Mouse (Mus musculus): Measurements from ENCODE around the gene Kcnmb4. TPM values are rescaled to one million over a fixed set of nuclear protein-coding genes. Genes with fewer than 3 reads are reported as not detected.

Kcnmb4 gene
- total and polyA plus RNA-seq, 2 experiments from 2014 or later: 30.1 to 71.6 TPM

DNA sequence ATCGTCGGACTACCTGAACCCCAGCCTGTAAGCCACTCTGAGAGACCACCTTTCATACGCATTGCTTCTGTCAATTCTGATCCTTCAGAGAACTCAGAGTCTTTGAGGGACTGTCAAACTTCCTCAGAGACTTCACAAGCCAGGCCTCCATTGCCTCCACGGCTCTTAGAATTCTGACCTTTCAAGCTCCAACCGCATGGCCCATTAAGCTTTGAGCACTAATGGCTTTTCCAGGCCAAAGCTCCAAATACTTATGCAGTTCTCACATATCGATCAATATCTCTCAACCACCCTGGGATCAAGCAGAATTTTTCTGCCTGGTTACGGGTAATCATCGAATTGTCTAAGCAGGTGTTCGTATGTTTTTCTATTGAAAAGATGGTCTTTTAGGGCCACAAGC lies 12.2 kb downstream of the Kcnmb4 start:
- no peak overlapping the region for H3K4me3 ChIP-seq (ENCODE audit: low read length)
- TF ChIP-seq CTCF (IDR thresholded peaks at IDR 0.05; ENCODE audit: low read depth): no peak
- H3K9me3 ChIP-seq (ENCODE audit: low read length): 0 out of 2 replicates have a peak, but pooled peaks cover 4% of the 10 kb centered on the region
- no peak overlapping the region for H3K9ac ChIP-seq (replicated peaks; ENCODE audit: low read length)
- H3K27ac ChIP-seq: no peak overlapping the region
- H3K36me3 ChIP-seq (ENCODE audit: insufficient read depth, low read length): no peaks in the 10 kb centered on the region
- H3K4me2 ChIP-seq (ENCODE audit: low read depth, low read length): no peak overlapping the region
- WGBS: 86% methylated on average over 9 of the region's 9 CpGs
- H3K27me3 ChIP-seq (ENCODE audit: insufficient read depth, low read length): no peaks in the 10 kb centered on the region
- ATAC-seq: no peak
- no peaks in the 10 kb centered on the region for H3K4me1 ChIP-seq (ENCODE audit: insufficient read depth, low read length)
- no peak for DNase-seq (ENCODE audit: low spot score)

DNA sequence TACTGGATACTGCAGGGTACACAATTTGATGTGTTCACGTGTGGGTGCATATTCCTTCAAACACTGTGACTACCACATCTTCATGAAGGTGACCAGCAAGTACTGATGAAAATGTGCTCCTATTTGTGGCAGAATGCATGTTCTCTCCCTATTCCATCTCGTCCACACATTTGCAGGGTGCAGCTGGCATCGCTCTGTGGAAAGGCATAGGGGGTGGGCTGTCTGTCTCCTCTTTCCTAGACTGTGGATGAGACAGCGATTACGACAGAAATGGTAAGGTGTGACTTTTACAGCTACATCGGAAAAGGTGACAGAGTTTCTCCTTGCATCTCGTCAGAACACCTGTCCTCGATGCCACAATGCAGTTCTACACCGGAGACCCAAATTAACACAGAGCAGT lies 14.9 kb downstream of the Kcnmb4 start:
- no peaks in the 10 kb centered on the region for H3K27me3 ChIP-seq (ENCODE audit: insufficient read depth, low read length)
- no peak overlapping the region for H3K4me2 ChIP-seq (ENCODE audit: low read depth, low read length)
- no peak overlapping the region for H3K9ac ChIP-seq (replicated peaks; ENCODE audit: low read length)
- 95% methylated on average over 9 of the region's 9 CpGs for WGBS
- H3K36me3 ChIP-seq (ENCODE audit: insufficient read depth, low read length): no peaks in the 10 kb centered on the region
- no peak overlapping the region for H3K4me3 ChIP-seq (ENCODE audit: low read length)
- no peaks in the 10 kb centered on the region for H3K4me1 ChIP-seq (ENCODE audit: insufficient read depth, low read length)
- no peak for TF ChIP-seq CTCF (IDR thresholded peaks at IDR 0.05; ENCODE audit: low read depth)
- no peak overlapping the region for H3K27ac ChIP-seq
- DNase-seq (ENCODE audit: low spot score) (no peak), ATAC-seq (no peak)
- H3K9me3 ChIP-seq (ENCODE audit: low read length): 0 out of 2 replicates have a peak, but pooled peaks cover under 1% of the 10 kb centered on the region

GRCm38 (mm10) chr10:116452771-116453170 lies 20.9 kb downstream of the Kcnmb4 start:
- H3K27me3 ChIP-seq (ENCODE audit: insufficient read depth, low read length): no peaks in the 10 kb centered on the region
- no peaks in the 10 kb centered on the region for H3K36me3 ChIP-seq (ENCODE audit: insufficient read depth, low read length)
- TF ChIP-seq CTCF (IDR thresholded peaks at IDR 0.05; ENCODE audit: low read depth): 0 out of 2 replicates have a peak, but pooled peaks have one; percentile 15
- no peak overlapping the region for H3K4me2 ChIP-seq (ENCODE audit: low read depth, low read length)
- H3K4me1 ChIP-seq (ENCODE audit: insufficient read depth, low read length): no peaks in the 10 kb centered on the region
- no peak overlapping the region for H3K4me3 ChIP-seq (ENCODE audit: low read length)
- ATAC-seq (no peak), DNase-seq (ENCODE audit: low spot score) (no peak)
- H3K9ac ChIP-seq (replicated peaks; ENCODE audit: low read length): no peak overlapping the region
- no peaks in the 10 kb centered on the region for H3K9me3 ChIP-seq (ENCODE audit: low read length)
- no peak overlapping the region for H3K27ac ChIP-seq
- WGBS: 94% methylated on average over 7 of the region's 7 CpGs

DNA sequence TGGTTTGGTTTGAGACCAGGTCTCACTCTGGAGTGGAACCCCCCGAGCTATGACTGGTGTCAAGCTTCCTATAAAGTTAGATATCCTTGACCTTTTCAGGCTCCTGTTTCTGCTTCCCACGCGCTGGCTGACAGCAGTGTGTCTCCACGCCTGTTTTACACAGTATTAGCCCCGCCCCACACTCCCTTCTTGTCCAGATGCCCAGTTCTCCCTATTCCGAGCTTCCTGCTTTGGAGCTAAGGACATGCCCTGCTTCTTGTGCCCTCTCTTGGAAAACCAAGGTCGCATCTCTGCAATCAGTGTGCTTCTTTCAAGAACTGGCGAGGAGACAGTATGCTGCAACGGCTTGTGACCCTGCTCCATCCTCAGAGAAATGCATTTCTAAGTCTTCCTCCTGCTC lies 23.1 kb downstream of the Kcnmb4 start:
- Histone ChIP-seq H3K36me3 (ENCODE audit: insufficient read depth, low read length) (no peaks in the 10 kb centered on the region), H3K9ac (replicated peaks; ENCODE audit: low read length) (no peak overlapping the region), H3K9me3 (ENCODE audit: low read length) (no peaks in the 10 kb centered on the region), H3K4me1 (ENCODE audit: insufficient read depth, low read length) (no peaks in the 10 kb centered on the region), H3K4me2 (ENCODE audit: low read depth, low read length) (no peak overlapping the region), H3K27me3 (ENCODE audit: insufficient read depth, low read length) (no peaks in the 10 kb centered on the region), H3K4me3 (ENCODE audit: low read length) (no peak overlapping the region), H3K27ac (no peak overlapping the region)
- no peak for TF ChIP-seq CTCF (IDR thresholded peaks at IDR 0.05; ENCODE audit: low read depth)
- ATAC-seq: no peak
- no peak for DNase-seq (ENCODE audit: low spot score)
- 72% methylated on average over 9 of the region's 9 CpGs for WGBS

DNA sequence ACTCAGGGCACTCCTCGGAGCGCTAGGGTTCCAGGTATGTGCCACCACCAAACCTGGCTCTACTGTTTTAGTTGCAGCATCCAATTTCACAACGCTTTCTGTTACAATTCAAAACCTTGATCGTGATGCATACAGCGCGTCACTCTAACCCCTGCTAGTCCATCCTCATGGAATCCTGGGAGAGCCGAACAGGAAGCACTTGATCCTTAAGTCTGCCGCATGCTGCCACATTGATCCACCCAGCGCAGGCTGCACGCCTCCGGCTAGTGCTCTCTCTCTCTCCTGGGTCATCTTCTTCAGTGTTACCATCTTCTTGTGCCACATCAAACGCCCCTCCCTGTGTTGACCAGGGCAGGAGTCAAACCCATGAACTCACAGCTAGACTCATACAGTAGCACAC lies 25.5 kb downstream of the Kcnmb4 start:
- 97% methylated on average over 12 of the region's 12 CpGs for WGBS
- DNase-seq (ENCODE audit: low spot score) (no peak), ATAC-seq (no peak)
- Histone ChIP-seq H3K4me1 (ENCODE audit: insufficient read depth, low read length) (no peaks in the 10 kb centered on the region), H3K4me3 (ENCODE audit: low read length) (no peak overlapping the region), H3K9me3 (ENCODE audit: low read length) (no peaks in the 10 kb centered on the region), H3K36me3 (ENCODE audit: insufficient read depth, low read length) (no peaks in the 10 kb centered on the region), H3K9ac (replicated peaks; ENCODE audit: low read length) (no peak overlapping the region), H3K4me2 (ENCODE audit: low read depth, low read length) (no peak overlapping the region), H3K27ac (no peak overlapping the region), H3K27me3 (ENCODE audit: insufficient read depth, low read length) (no peaks in the 10 kb centered on the region)
- TF ChIP-seq CTCF (IDR thresholded peaks at IDR 0.05; ENCODE audit: low read depth): no peak

DNA sequence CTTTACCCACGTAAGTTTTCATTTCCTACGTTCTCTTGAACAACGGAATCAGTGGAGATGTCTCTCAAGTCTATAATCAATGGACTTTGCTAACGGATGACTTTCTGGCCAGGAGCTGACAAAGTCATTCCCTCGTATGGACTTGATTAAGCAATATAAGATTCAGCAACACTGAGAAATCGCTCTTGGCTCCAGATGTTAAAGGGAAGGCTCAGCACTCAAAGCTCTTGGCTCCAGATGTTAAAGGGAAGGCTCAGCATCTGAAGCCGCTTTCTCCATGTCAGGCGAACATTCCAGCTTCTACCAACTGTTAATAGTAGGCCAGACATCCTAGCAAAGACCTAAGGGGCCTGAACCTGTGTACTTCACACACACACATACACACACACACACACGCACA lies 26.5 kb downstream of the Kcnmb4 start:
- H3K4me1 ChIP-seq (ENCODE audit: insufficient read depth, low read length): no peaks in the 10 kb centered on the region
- H3K27me3 ChIP-seq (ENCODE audit: insufficient read depth, low read length): no peaks in the 10 kb centered on the region
- WGBS: 90% methylated on average over 9 of the region's 9 CpGs
- H3K4me2 ChIP-seq (ENCODE audit: low read depth, low read length): no peak overlapping the region
- H3K27ac ChIP-seq: no peak overlapping the region
- ATAC-seq: no peak
- no peaks in the 10 kb centered on the region for H3K9me3 ChIP-seq (ENCODE audit: low read length)
- DNase-seq (ENCODE audit: low spot score): no peak
- no peak overlapping the region for H3K9ac ChIP-seq (replicated peaks; ENCODE audit: low read length)
- no peak overlapping the region for H3K4me3 ChIP-seq (ENCODE audit: low read length)
- TF ChIP-seq CTCF (IDR thresholded peaks at IDR 0.05; ENCODE audit: low read depth): no peak
- no peaks in the 10 kb centered on the region for H3K36me3 ChIP-seq (ENCODE audit: insufficient read depth, low read length)

DNA sequence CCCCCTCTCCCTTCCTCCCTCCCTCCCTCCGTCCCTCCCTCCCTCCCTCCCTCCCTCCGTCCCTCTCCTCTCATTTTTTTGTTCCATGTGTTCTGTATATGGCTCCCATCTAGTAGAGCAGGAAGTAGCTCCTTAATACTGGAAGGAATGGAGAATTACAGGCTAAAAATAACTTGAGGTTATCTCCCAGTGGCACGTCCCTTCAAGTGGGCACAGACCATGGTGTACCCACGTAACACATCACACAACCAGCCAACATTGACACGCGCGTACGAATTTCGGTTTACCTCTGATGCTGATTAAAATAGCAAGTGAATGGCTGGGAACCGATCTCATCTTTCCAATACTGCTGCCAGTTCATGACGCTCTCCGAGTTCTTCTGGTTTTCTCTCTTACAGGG lies 27.6 kb downstream of the Kcnmb4 start:
- H3K27me3 ChIP-seq (ENCODE audit: insufficient read depth, low read length): no peaks in the 10 kb centered on the region
- H3K4me1 ChIP-seq (ENCODE audit: insufficient read depth, low read length): no peaks in the 10 kb centered on the region
- no peak for TF ChIP-seq CTCF (IDR thresholded peaks at IDR 0.05; ENCODE audit: low read depth)
- no peak overlapping the region for H3K4me2 ChIP-seq (ENCODE audit: low read depth, low read length)
- H3K9me3 ChIP-seq (ENCODE audit: low read length): no peaks in the 10 kb centered on the region
- no peak overlapping the region for H3K9ac ChIP-seq (replicated peaks; ENCODE audit: low read length)
- H3K36me3 ChIP-seq (ENCODE audit: insufficient read depth, low read length): no peaks in the 10 kb centered on the region
- ATAC-seq: no peak
- H3K27ac ChIP-seq: no peak overlapping the region
- 95% methylated on average over 11 of the region's 12 CpGs for WGBS
- DNase-seq (ENCODE audit: low spot score): no peak
- no peak overlapping the region for H3K4me3 ChIP-seq (ENCODE audit: low read length)

All from hindbrain, postnatal 0 days (tissue).